In the genomic region with DNA sequence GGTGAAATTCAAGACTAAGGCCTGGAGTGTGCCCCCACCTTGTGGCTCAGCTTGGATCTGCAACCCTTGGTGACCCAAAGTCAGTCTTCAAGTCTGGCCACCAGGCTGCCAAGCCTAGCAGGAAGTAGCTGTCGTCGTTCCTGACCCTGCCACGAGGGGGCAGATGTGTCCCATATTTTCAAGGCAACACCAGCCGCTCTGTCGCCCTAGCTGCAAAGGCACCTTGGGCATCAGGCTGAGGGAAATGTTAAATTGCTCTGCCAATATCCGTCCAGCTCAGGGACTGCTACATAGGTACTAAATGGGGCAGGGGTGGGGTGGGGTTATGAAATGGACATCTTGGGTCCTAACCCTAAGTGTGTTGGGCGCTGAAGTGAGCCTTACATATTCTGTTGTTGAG, we compare ENCODE assay signal across 9 mouse cellular contexts. TPM values are rescaled to one million over a fixed set of nuclear protein-coding genes. Genes with fewer than 3 reads are reported as not detected.
DNase-seq lines count a peak whose midpoint lies in the region; ATAC-seq and TF ChIP-seq lines count a peak whose summit lies in the region.
"Had no signal": no experiment of that assay in that cellular context is flagged by ENCODE, and none has a peak within 500 bp of the region (broad histone marks: within the 10 kb centered on the region; RNA-seq: fewer than 3 reads in every experiment).

No protein-coding gene starts in this region.

- WGBS in kidney, embryonic 16.5 days: 16% methylated on average over 7 of the region's 7 CpGs
- 18% methylated on average over 7 of the region's 7 CpGs for WGBS in kidney, adult 2 months

- no peaks in the 10 kb centered on the region for H3K27me3 ChIP-seq in kidney, embryonic 16.5 days (ENCODE audit: insufficient read depth, low read length)
- H3K27me3 ChIP-seq in kidney, adult 2 months (replicated peaks; ENCODE audit: control insufficient read depth, insufficient read depth, low read length): no peaks in the 10 kb centered on the region

- H3K9ac ChIP-seq in kidney, embryonic 16.5 days (replicated peaks; ENCODE audit: low read length): no peak overlapping the region

- H3K36me3 ChIP-seq in kidney, embryonic 16.5 days (ENCODE audit: insufficient read depth, low read length): no peaks in the 10 kb centered on the region
- no peaks in the 10 kb centered on the region for H3K36me3 ChIP-seq in kidney, adult 2 months (ENCODE audit: control insufficient read depth, insufficient read depth, low read length)

- no peaks in the 10 kb centered on the region for H3K9me3 ChIP-seq in kidney, embryonic 16.5 days (ENCODE audit: low read length)

- TF ChIP-seq POLR2A in kidney, adult 2 months (IDR thresholded peaks at IDR 0.05; ENCODE audit: low read depth, low read length): no peak

- H3K4me1 ChIP-seq in kidney, embryonic 16.5 days (ENCODE audit: insufficient read depth, low read length): no peaks in the 10 kb centered on the region
- H3K4me1 ChIP-seq in kidney, adult 2 months (ENCODE audit: control insufficient read depth, insufficient read depth, low read length): no peaks in the 10 kb centered on the region

- intact Hi-C loops in left cerebral cortex, postnatal 4 days (cut with DNase I): loop anchor here (5.0 kb wide), 1 partner anchor 138 kb away; no protein-coding TSS in a partner anchor

- no peak overlapping the region for H3K27ac ChIP-seq in kidney, embryonic 16.5 days (ENCODE audit: low read length)
- H3K27ac ChIP-seq in kidney, adult 2 months (ENCODE audit: insufficient read depth, low read depth, low read length): no peak overlapping the region

- peak; percentile 59 for DNase-seq in kidney, adult 11 months
- peak; percentile 89 to 94 for DNase-seq in cerebellum, postnatal 4 days (ENCODE audit: low spot score in 2 of 2)
- peak; percentile 80 for DNase-seq in gastrocnemius, postnatal 10 days
- peak; percentile 80 for DNase-seq in kidney, adult 2 months
- peak; percentile 92 for DNase-seq in left cerebral cortex, postnatal 4 days
- DNase-seq in neural tube, embryonic 10.5 days (ENCODE audit: extremely low spot score, low spot score): peak; percentile 90
- DNase-seq in testis, postnatal 14 days (ENCODE audit: low spot score): peak; percentile 36

- H3K4me3 ChIP-seq in kidney, embryonic 16.5 days (ENCODE audit: low read length): no peak overlapping the region
- no peak overlapping the region for H3K4me3 ChIP-seq in kidney, adult 2 months (ENCODE audit: insufficient read depth, low read depth, low read length)

- TF ChIP-seq CTCF in kidney, adult 2 months (conservative IDR thresholded peaks at IDR 0.05; ENCODE audit: insufficient read depth, insufficient read length, low read depth, low read length): peak; percentile 95; the same call in 1 of the 2 replicates

- H3K4me2 ChIP-seq in kidney, embryonic 16.5 days (replicated peaks; ENCODE audit: low read depth, low read length): no peak overlapping the region

- no peak; the same call in 1 of the 2 replicates for ATAC-seq in kidney, embryonic 16.5 days (ENCODE audit: low FRiP score, low TSS enrichment)

RNA-seq across cellular contexts. Expression of gene Kcna5, which starts 28.7 kb away (rescaled TPM):
- 4.8 and 5.0 TPM in 2 replicates for polyA plus RNA-seq in kidney, embryonic 16.5 days (2015; fragmentation: Nextera tagmentation; extraction: Ambion mirVana)
- 1 to 10 TPM; 3.7 to 6.0 TPM for total RNA-seq in gastrocnemius, postnatal 10 days (2021)
- 1.2 and 1.8 TPM in 2 replicates for polyA plus RNA-seq in kidney, adult 2 months (2012; rRNA removed)
- 1 to 10 TPM; 1.3 to 1.9 TPM for total RNA-seq in left cerebral cortex, postnatal 4 days (2021)
- total RNA-seq: neutrophil, adult 5-6 weeks had no signal

Comparison
In these comparisons a context has a peak if more than half of its experiments do, and no peak if none do; other contexts are left out.
1. DNase-seq: peak in every context shown above with its lines; median percentile 92 in left cerebral cortex, postnatal 4 days; 92 in cerebellum, postnatal 4 days; 90 in neural tube, embryonic 10.5 days; 80 in gastrocnemius, postnatal 10 days; 80 in kidney, adult 2 months; 59 in kidney, adult 11 months; 36 in testis, postnatal 14 days.